Mouse (Mus musculus): ENCODE data around the gene Dagla.

Gene Dagla

DNA sequence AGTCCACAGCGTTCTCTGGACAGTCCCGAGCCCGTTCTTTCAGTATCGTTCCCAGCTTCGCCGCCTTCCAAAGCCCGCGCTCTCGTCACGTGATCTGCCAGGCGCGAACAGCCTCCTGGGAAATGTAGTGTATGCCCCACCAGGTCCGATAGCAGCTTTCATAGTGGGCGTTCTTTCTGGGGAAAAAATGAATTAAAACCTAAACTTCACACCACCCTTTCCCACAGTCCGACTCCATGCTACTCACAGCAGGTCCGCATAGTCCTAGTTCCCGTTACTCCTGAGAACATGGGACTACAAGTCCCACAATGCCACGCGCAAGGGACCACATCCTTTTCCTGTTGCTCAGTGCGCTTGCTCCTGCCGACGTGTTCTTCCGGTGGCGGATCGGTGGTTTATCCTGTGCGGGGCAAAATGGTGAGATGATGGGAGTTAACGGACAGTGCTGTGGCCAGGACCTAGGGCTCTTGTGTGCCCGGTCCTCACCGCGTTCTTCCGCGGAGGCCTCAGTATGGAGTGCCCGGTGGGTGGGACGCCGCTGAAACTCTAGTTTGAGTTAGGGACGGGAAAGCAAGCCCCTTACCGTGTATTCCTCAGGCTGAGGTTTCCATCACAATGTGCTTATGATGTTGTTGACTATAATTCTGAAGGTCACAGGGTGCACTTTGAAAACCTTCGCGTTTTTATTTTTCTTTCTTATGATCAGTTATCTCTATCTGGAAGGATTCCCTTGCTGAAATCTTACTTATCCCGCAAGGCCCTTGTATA, 100.6 kb downstream of the Dagla start, which contains the start of the genes Tmem258 and Fen1:
Gene Tmem258, plus strand, starts transcription at position 167 of the 768 bp plus-strand sequence.
Gene Fen1, minus strand, starts transcription at position 322 of the 768 bp plus-strand sequence.
- DNase-seq (ENCODE audit: low read depth in 2 of 2, low spot score in 2 of 2): peak; percentile 92 to 96

DNA sequence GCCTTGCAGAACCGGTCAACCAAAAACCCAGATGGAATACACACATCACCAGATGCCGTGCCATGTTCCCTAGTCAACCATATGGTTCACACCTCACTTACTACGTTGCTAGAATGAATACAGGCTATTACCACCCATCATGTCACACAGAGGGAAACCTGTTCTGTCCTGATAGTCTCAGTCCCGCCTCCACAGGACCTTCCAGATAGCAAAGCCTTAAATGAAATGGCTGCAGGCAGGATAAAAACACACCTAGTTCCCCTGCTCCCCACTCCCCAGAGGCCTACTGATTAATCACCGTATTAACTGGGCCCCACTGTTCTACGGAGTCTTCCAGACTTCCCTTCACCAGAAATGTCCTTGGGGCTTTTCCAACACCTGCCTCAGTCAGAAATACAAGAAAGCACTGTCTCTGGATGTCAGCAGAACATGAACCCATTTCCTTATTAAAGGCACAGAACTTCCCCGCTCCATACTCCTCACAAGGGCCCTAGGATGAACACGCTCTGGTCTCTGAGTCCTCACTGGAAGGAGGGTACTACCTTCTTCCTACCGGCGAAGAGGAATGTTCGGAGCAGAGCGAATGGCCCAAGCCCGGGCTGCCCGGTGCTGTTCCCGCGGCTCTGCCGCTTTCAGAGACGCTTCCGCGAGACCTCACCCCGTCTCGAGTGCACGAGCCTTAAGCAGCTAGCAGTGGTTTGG, 101.4 kb downstream of the Dagla start:
- DNase-seq (ENCODE audit: low read depth in 2 of 2, low spot score in 2 of 2): peak in 1 of 2 experiments; percentile 9

DNA sequence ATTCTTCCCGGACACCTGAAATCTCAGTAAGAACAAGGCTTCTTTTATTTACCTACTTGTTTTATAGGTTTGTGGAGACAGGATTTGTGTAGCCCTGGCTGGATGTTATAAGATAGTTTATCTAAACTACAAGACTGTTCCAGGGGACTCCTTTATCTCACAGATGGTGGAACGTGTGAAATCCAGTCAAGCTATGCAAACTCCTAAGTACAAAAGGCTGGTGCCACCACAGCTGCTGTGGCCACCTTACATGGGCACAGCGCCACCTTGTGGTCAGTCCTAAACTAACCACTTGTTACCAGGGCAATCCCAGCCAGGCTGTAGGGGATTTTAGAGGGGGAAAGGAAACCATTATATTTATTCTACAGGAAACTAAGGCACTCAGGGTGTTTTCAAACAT, 106.0 kb downstream of the Dagla start:
- DNase-seq (ENCODE audit: low read depth in 2 of 2, low spot score in 2 of 2): peak; percentile 67 to 76

DNA sequence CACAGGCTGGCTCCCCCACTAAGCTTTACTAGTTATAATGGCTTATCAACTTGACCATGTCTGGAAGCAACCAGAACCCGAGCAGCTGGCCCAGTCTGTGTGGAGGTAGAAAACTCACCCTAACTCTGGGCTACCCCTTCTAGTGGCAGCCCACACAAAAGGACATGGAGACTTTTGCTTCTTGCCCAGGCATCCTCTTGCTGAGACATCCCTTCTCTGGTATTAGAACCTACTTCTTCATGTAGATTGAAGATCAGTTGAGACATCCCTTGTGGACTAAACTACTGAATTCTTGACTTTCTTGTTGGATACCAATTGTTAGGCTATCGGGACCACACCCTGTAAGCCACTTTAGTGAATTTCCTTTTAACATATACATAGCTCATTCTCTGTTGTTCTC, 106.4 kb downstream of the Dagla start:
- no peak for DNase-seq (ENCODE audit: low read depth in 2 of 2, low spot score in 2 of 2)

DNA sequence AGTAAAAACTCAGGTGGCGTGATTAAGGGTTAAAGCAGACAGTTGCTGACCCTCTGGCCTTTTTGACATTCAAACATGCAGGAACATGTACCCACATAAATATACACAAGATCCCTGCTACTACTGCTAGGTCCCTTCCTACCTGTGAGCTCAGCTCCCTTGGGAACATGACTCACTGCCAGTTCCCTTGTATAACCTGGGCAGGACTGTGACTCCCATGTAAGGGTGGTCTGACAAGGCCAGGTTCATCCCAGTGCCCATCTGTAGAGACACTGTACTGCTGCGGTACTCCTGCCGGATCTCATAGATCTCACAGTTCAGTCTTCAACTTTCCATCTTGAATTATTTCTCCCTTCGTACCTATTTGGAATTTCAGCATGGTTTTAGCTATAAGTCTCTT, 107.5 kb downstream of the Dagla start:
- no peak for DNase-seq (ENCODE audit: low read depth in 2 of 2, low spot score in 2 of 2)
